Mouse (Mus musculus) 3T3-L1 (cell line): ENCODE measurements at regions not wholly inside any gene's neighbourhood (a gene's known extent, or its start where the extent isn't known, plus 50 kb on each side); places are given as distances from the start of the nearest gene placed in this dataset.

Source experiments
- DNase-seq: peaks from one replicate; pipeline ENCODE4 v3.0.0-alpha.2; 2015; ENCODE audit warnings: low read depth, low spot score

DNA sequence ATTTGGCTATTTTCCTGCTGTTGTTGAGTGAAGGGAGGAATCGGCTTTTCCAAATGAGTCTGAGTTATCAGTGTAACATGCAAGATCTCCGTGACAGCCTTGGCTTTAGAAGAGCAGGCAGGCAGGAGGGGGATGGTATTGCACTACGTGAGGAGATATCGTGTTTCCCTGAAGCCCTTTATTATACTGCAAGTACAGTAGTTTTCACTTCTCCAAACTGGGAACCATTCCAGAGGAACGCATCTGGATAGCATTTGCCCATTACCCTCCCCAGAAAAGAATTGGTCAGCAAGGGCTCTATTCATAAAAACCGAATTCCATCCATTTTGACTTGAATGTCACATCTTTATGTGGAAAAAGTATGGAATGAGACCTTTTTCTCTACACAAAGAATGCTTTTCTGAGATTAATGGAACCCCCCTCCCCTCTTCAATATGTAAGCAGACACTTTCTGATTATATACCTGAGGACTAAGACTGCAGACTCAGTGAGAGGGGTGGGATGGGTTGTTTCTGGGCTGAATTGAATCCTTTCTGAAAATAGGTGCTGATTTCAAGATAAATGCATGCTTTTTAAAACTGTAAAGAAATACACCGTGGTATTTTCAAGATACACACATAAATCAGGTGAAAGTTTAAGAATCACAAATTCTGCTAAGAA, 571.8 kb downstream of the Car8 start:
- peak; percentile 95 for DNase-seq

GRCm38 (mm10) chr4:7642878-7643590, 595.8 kb downstream of the Car8 start:
- no peak for DNase-seq

DNA sequence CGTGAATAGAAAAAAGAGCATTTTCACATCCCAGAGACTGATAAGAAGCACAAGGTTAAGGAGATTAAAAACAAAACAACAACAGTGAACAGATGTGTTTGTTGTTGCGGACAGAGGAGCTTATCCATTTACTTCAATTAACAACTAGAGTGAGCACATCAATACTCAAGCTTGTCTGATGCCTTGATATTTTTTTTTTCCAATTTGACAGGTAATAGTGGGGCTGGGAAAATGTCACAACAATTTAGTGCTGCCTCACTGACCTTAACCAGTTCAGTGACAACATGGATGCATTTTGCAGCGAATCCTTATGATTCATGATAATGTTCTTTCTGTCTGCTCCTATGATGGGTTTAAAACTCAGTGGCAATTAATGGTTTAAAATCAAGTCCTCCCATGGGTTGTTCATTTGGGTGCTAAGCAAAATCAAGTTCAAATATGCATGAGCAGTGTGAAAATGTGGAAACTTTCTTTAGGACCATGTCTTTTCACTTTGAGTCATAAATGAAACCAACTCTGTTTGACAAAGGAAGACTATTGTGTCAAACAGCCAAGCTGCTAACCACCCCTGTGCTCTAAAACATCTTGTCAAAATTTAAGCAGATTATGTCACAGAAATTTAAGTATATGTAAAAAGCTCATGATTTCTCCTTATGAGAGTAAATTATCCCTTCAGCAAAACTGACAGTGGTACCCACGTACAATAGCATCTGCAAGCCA, 641.0 kb downstream of the Car8 start:
- no peak for DNase-seq

DNA sequence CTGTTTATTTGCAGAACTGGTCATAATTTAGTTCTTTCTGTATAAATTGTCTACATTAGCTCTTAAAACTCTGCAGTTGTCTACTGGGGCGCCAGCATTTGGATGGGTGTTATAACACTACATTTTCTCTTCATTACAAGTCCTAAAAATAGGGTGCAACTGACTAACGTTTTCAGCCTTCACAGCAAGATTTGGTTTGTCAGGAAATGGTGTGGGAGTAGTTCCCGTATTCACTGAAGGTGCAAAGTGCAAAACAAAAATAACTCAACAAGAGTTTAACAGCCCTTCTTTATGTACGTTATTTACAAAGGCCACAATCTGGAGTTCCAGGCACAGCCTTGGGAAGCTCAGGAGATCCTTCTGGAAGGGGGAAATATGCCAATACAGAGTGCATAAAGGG, 642.7 kb downstream of the Car8 start:
- DNase-seq = no peak

- no peak for DNase-seq
Observed at GRCm38 (mm10) chr4:7583851-7584250, 655.0 kb downstream of the Car8 start.

- no peak for DNase-seq
Observed at GRCm38 (mm10) chr4:7581931-7582330, 656.9 kb downstream of the Car8 start.

GRCm38 (mm10) chr4:7581220-7581916, 657.5 kb downstream of the Car8 start:
- DNase-seq = no peak

GRCm38 (mm10) chr4:7580554-7581219, 658.2 kb downstream of the Car8 start:
- DNase-seq = no peak

- no peak for DNase-seq
Observed at GRCm38 (mm10) chr4:7574011-7574410, 664.8 kb downstream of the Car8 start.

DNA sequence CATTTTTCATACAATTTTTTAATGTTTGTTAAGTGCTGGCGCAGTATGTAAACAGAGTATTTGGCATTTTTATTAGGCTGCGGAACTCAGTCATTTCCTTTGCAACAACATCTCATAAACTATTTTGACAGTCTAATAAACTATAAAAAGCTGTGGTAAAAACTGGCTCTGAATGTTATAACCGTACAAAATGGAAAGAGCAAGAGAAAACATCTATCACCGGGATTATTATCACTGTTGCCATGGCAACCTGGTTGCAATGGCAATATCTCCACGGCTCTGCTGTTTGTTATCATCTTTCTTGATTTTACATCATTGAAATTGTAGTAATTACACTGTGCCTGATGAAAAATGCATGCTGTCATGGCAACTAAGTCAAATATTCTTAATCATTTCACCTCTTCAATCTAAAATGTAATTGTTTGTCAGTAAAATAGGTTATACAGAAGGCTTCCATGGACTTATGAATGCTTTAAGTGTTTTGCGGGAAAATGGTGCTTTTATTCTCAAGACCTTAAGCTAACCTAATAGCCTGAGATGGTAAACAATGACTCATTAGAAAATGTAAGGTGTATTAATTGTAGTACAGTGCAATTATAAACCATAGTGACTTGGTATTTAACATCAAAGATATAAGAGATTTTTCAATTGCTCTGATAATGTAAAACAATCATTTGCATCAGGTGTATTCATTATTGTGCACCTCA, 671.0 kb downstream of the Car8 start:
- DNase-seq = no peak

DNA sequence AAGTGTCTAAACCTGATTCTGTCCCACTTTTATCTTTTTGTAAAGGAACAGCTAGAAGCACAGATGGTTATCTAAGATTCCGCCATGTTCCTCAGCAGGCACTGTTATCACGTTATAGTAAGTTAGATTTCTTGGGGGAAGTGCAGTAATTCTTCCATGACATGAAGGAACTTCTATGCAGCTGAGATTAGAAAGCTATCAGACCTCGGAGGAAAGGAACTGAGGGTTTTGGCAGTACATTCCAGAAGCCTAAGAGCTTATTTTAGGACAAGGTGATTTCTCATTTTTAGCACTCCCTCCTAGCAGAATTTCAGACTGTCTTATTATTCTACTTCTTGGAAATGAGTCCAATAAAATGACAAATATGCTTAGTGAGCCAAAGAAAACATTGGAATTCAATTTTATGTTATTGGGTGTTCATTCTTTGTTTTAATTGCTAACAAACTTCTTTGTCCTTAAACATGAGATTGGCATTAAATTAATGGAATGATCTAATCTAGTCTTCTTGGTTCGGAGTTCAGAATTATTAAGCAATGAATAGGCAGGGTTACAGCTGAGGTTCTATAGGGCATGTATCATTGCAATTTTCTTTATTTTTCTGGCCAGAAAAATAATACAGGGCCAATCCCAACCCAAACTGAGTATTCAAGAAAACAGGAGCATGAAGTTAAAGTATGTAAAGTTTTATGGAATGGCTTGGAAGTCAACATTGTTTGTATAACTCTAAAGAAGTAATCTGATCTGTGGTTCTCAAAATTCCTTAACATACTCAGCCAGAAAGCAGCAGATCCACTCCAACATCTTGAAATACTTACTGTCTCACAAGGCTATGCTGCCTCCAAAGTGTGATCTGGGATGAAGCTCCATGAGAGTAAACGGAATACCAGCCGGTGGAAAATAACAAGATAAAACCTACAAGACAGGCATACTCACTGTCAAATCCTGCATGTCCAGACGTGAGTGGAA, 678.7 kb downstream of the Car8 start:
- DNase-seq = peak; percentile 85

GRCm38 (mm10) chr4:7558721-7559120, 680.1 kb downstream of the Car8 start:
- DNase-seq = no peak

GRCm38 (mm10) chr4:7534301-7534700, 704.5 kb downstream of the Car8 start:
- DNase-seq = no peak

DNA sequence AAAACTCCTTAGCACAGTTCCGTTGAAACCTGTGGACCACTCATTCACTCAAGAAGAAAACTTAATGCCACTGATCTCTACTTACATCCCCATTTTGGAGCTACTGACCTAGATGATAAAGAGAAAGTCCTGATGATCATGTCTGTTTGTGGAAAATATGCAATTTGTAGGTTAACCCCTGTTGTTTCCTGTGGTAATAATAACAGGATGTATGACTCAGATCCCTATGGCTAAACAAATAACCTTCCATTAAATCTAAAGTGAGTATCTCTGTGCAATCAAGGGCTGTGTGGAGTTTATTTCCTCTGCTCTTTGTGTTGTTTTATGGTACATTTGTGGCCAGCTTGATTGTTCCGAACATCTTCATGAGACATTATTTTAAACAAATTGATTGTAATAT, 711.1 kb downstream of the Car8 start:
- DNase-seq = peak; percentile 29

GRCm38 (mm10) chr4:7513081-7513480, 725.8 kb downstream of the Car8 start:
- DNase-seq = peak; percentile 87

GRCm38 (mm10) chr4:7485552-7485951, 753.3 kb downstream of the Car8 start:
- DNase-seq = no peak

GRCm38 (mm10) chr4:7455130-7455529, 783.7 kb downstream of the Car8 start:
- peak; percentile 62 for DNase-seq

- DNase-seq = no peak
Observed at GRCm38 (mm10) chr4:7452678-7453077, 786.2 kb downstream of the Car8 start.

- no peak for DNase-seq
Observed at GRCm38 (mm10) chr4:7450991-7451390, 787.9 kb downstream of the Car8 start.

- DNase-seq = no peak
Observed at GRCm38 (mm10) chr4:7429308-7429707, 809.5 kb downstream of the Car8 start.
